Mouse (Mus musculus) cortical plate, adult 2 months (tissue): ENCODE data around the gene Timeless. TPM values are rescaled to one million over a fixed set of nuclear protein-coding genes. Genes with fewer than 3 reads are reported as not detected.

ENCODE experiments used
- H3K27ac ChIP-seq: fragments of 200-500 bp; 2 replicates; pipeline ENCODE4 v1.5.1; 2012; ENCODE audit warnings: low read length, control low read depth, inconsistent platforms; ENCODE audit not compliant: insufficient read depth
- H3K4me1 ChIP-seq: fragments of 200-500 bp; 2 replicates; pipeline ENCODE4 v1.6.1; 2011; ENCODE audit warnings: low read length; ENCODE audit not compliant: control insufficient read depth, insufficient read depth
- H3K4me3 ChIP-seq: fragments of 200-500 bp; 2 replicates; pipeline ENCODE4 v1.5.1; 2011; ENCODE audit warnings: mild to moderate bottlenecking, low read length, control low read depth; ENCODE audit not compliant: insufficient read depth
- CTCF ChIP-seq: fragments of 200-500 bp; IDR thresholded peaks from 2 replicates; pipeline ENCODE4 v1.5.1; 2011; ENCODE audit warnings: mild to moderate bottlenecking, control low read depth, low read length; ENCODE audit not compliant: insufficient read depth; ENCODE audit errors: extremely low read depth
- POLR2A ChIP-seq: fragments of 200-500 bp; IDR thresholded peaks from 2 replicates; pipeline ENCODE4 v1.6.1; 2011; ENCODE audit warnings: mild to moderate bottlenecking, low read length, control low read depth; ENCODE audit not compliant: insufficient read depth; ENCODE audit errors: extremely low read depth
- polyA plus RNA-seq: library from polyadenylated mRNA; depleted of rRNA; stranded (reverse); fragments of >200 nt; gene quantifications from 2 replicates; pipeline ENCODE4 v1.2.3, GENCODE M21; 2012

Gene Timeless
- polyA plus RNA-seq, 1 experiment: 3.7 TPM

- TF ChIP-seq POLR2A: peak; percentile 60; the same call in 1 of the 2 replicates
- TF ChIP-seq CTCF: no peak
- Histone ChIP-seq H3K27ac (peak within 1 kb of the TSS; percentile 4; the same call in 1 of the 2 replicates), H3K4me3 (peak within 1 kb of the TSS; percentile 57), H3K4me1 (no peaks in the 10 kb centered on the region)
Observed at GRCm38 (mm10) chr10:128194024-128194550, 37.8 kb upstream of the Timeless start, which contains the start of gene Gls2. Gene Gls2, plus strand, starts transcription at chr10:128194457.

- peak overlapping the region; percentile 4; the same call in 1 of the 2 replicates for H3K27ac ChIP-seq
- H3K4me3 ChIP-seq: peak overlapping the region; percentile 57
- TF ChIP-seq CTCF: no peak
- peak; percentile 98 for TF ChIP-seq POLR2A
- H3K4me1 ChIP-seq: no peaks in the 10 kb centered on the region
Observed at GRCm38 (mm10) chr10:128194551-128195461, 37.1 kb upstream of the Timeless start.

- H3K27ac ChIP-seq: no peak overlapping the region
- no peaks in the 10 kb centered on the region for H3K4me1 ChIP-seq
- TF ChIP-seq POLR2A (no peak), CTCF (no peak)
- no peak overlapping the region for H3K4me3 ChIP-seq
Observed at GRCm38 (mm10) chr10:128201856-128202255, 30.0 kb upstream of the Timeless start.

GRCm38 (mm10) chr10:128204941-128205340 is 26.9 kb upstream of the Timeless start:
- no peaks in the 10 kb centered on the region for H3K4me1 ChIP-seq
- TF ChIP-seq CTCF (no peak), POLR2A (no peak)
- H3K4me3 ChIP-seq: no peak overlapping the region
- H3K27ac ChIP-seq: no peak overlapping the region

GRCm38 (mm10) chr10:128208326-128208725 is 23.5 kb upstream of the Timeless start:
- no peak overlapping the region for H3K4me3 ChIP-seq
- TF ChIP-seq CTCF: no peak
- no peak for TF ChIP-seq POLR2A
- H3K27ac ChIP-seq: no peak overlapping the region
- 0 out of 2 replicates have a peak, but pooled peaks cover 3% of the 10 kb centered on the region for H3K4me1 ChIP-seq

- Histone ChIP-seq H3K27ac (no peak overlapping the region), H3K4me1 (0 out of 2 replicates have a peak, but pooled peaks cover 3% of the 10 kb centered on the region), H3K4me3 (no peak overlapping the region; the same call in 1 of the 2 replicates)
- no peak for TF ChIP-seq CTCF
- no peak for TF ChIP-seq POLR2A
Observed at GRCm38 (mm10) chr10:128209311-128210009, 22.4 kb upstream of the Timeless start.

GRCm38 (mm10) chr10:128210131-128210530 is 21.7 kb upstream of the Timeless start:
- Histone ChIP-seq H3K4me3 (no peak overlapping the region; the same call in 1 of the 2 replicates), H3K4me1 (0 out of 2 replicates have a peak, but pooled peaks cover 3% of the 10 kb centered on the region), H3K27ac (no peak overlapping the region)
- TF ChIP-seq POLR2A: no peak
- no peak for TF ChIP-seq CTCF

GRCm38 (mm10) chr10:128210954-128211353 is 20.9 kb upstream of the Timeless start:
- peak overlapping the region; percentile 39 for H3K4me3 ChIP-seq
- TF ChIP-seq POLR2A (no peak), CTCF (no peak)
- 0 out of 2 replicates have a peak, but pooled peaks cover 3% of the 10 kb centered on the region for H3K4me1 ChIP-seq
- no peak overlapping the region for H3K27ac ChIP-seq

GRCm38 (mm10) chr10:128211390-128212108 is 20.3 kb upstream of the Timeless start, which contains the start of gene Spryd4:
Gene Spryd4, minus strand, starts transcription at chr10:128211807.
- Histone ChIP-seq H3K4me1 (0 out of 2 replicates have a peak, but pooled peaks cover 3% of the 10 kb centered on the region), H3K27ac (no peak within 1 kb of the TSS), H3K4me3 (peak within 1 kb of the TSS; percentile 39)
- peak; percentile 79 for TF ChIP-seq POLR2A
- TF ChIP-seq CTCF: no peak
